Mouse (Mus musculus) kidney, postnatal 10 days (tissue): ENCODE measurements around the gene Klhl12.

Source experiments
- DNase-seq: peaks from one replicate; pipeline ENCODE4 v3.0.0; 2021; ENCODE audit warnings: mixed read lengths

Gene Klhl12

DNA sequence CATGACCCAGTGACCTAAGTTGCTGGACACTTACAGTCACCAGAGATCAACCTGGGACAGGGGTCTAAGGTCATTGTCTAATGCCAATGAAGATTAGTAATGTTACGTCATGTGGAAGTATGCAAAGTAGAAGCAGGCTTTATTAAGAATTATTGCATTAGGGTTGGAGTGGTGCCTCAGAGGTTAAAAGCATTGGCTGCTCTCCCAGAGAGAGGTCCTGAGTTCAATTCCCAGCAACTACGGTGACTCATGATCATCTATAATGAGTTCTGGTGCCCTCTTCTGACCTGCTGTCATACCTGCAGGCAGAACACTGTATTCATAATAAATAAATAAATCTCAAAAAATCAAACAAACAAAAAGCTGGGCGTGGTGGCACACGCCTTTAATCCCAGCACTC, 5.1 kb upstream of the Klhl12 start:
- no peak for DNase-seq

DNA sequence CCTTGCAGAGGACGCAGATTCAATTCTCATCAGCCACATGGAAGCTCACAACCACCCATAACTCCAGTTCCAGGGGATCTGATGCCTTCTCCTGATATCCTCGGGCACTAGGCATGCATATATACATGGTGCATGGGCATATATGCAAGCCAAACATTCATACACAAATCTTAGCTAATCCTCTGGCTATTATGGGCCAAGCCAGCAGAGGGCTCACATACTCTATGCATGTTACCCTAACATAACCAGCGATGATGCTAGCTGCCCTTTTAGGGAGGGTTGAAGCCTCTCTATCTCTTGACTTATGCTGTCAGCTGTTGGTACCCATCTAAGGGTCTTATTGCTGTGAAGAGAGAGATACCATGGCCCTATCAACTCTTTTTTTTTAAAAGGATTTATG, 4.3 kb upstream of the Klhl12 start:
- peak; percentile 72 for DNase-seq

DNA sequence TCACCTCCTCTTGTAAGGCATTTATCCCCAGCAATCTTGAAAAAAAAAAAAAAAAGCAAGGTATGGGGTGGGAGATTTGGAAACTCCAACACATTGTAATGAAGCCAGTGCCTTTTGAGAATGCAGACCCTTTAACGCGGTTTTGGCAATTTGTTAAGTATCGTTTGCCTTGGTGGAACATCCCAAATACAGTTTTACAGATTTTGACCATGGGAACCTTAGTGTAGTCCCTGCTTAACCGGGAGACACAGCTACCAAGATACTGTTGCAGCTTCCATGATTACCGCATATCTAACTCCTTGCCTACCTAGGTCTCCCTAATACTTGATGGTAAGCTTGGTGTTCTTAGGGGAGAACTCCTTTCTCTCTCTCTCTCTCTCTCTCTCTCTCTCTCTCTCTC, 729 bp downstream of the Klhl12 start:
- DNase-seq = no peak

DNA sequence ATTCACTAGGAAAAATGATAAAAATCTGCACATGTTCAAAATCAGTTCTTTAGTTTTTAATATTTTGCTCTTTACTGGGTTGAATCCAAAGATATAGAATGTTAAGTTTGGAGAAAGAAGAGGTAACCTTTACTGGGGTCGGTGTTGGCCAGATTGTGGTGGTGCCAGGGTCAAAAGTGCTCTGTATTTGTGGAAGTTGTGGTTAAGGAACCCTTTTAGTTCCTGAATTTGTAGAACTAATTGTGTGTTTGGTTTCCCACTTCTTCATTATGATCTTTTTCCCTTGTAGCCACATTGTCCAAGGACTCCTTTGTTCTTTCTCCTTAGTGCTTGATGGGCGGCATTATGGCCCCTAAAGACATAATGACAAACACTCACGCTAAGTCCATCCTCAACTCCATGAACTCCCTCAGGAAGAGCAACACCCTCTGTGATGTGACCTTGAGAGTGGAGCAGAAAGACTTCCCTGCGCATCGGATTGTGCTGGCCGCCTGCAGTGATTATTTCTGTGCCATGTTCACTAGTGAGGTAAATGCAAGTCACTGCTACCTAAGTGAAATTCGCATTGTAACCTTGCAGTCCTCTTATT, 2.9 kb downstream of the Klhl12 start:
- no peak for DNase-seq

DNA sequence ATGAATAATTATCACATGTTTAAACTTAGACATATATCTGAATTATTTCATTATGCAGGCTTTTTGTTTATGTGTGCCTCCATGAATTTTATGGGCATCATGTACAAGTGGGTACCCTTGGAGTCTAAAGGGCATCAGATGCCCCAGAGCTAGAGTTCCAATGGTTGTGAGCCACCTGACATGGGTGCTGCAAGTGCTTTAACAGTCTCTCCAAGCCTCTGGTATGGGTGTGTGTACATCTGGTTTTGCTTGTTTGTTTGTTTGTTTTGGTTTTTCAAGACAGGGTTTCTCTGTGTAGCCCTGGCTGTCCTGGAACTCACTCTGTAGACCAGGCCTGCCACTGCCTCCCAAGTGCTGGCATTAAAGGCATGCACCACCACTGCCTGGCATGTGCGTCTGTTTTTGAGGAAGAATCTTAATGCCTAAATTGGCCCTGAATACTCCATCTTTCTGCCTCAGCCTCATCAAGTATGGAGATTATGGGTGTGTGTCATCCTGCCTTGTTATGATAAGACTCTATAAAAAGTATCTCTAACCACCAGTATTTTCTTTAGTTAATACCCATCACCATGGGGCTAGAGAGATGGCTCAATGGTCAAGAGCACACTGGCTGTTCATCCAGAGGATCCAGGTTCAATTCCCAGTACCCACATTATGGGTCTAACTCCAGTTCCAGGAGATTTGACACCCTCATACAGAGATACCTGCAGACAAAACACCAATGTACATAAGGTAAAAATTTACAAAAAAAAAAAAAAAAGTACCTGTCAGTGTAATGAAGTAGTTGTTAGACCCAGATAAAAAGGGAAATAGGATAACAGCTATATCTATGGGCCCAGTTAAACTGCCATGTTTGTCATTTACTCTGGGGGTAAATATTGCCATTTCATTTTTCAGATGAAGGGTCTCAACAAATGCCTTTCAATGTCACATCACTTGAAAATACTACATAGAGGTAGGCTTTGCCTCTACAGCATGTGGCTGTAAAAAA, 5.3 kb downstream of the Klhl12 start:
- DNase-seq = no peak

DNA sequence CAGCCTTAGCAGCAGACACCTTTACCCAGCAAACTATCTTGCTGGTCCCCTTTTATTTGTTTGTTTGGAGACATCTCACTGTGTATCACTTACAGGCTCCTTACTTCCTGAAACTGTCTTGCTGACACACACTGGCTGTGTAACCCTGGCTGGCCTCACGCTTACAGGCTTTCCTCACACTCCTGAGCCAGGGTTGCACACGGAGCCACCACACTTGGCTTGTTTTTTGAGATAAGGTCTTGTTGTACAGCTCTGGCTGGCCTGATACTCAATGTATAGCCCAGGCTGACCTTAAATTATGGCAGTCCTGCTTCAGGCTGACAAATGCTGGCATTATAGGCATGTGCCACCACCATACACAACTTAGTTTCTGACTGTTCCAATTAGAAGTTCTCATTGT, 29.3 kb downstream of the Klhl12 start:
- no peak for DNase-seq

DNA sequence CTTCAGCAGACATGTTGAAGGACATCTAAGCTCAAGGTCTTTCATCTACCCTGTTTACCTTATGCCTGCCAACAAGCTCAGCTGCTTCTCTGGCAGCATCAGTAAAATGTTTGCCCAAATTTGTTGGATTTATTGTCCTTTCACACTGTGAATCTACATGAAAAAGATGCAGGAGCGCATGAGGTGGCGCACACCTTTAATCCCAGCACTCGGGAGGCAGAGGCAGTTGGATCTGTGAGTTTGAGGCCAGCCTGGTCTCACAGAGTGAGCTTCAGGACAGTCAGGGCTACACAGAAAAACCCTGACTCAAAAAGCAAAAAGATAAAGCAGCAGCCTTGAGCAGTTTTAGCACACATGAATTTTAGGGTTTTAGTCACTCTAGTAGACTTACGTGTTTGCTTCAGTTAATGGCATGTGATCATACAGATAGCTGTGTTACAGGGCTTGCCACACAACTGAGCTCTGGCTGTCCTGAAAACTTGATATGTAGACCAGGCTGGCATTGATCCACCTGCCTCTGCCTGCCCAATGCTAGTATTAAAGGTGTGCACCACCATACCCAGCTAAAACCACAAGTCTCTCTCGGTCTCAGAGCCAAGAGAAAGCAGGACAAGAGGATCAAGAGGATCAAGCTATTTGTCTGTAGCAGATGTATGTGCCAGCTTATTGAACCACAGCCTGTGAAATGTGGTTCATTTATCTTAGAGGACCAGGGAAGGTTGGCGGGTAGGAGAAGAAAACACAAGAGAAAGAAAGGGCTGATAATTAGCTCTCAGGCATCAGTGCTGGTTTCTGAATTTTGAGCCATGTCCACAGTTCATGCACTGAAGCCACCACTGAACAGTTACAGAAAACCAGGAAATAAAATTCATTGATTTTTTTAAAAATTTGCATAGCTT, 35.8 kb downstream of the Klhl12 start:
- no peak for DNase-seq

DNA sequence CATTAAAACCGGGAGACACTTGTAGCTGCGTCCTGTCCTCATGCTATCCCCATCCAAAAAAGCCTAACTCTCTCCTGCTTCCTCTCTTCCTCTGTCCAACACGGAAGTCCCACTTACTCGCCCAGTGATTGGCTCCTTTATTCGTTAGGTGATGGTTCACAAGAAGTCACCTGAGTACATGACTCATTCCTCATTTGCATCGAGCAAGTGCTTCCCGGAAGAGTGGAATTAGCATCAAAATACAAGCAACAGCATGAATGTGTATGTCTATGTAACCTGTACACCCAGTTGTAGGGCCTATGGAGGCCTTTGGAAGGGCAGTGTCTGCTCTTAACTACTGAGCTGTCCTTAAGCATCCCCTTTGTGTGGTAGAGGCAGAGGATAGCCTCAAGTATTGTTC, 36.9 kb downstream of the Klhl12 start:
- DNase-seq = no peak

DNA sequence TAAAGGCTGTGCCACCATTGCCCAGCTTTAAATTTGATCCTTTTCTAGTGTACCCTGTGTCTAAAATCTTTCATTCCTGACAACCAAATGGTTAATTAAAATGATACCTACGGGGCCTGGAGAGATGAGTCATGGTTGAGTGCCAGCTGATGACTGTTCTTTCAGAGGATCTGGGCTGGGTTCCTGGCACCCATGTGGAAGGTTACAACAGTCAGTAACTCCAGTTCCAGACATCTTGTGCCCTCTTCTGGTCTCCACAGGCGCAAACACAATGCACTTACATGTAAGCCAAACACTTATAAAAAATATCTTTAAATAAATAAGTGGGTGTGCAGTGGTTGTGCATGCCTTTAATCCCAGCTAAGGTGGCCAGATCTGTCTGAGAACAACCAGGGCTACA, 38.2 kb downstream of the Klhl12 start:
- no peak for DNase-seq

DNA sequence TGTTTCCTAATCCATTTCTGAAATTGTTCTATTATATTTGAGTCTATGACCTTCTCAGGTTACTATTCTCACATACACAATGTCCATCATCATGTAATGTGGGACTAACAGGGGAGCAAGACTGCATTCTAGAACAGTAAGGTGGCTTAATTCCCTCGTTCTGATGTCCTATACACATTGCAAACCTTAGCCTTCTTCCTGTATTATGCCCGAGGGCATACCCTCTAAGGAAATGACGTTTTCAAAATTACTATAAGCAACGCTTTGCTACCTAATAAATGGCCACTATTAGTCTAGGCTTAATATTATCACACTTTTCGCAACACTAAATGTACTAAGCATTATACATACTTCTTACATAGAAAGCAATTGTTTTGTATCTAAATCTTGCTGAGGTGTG, 38.6 kb downstream of the Klhl12 start:
- no peak for DNase-seq

DNA sequence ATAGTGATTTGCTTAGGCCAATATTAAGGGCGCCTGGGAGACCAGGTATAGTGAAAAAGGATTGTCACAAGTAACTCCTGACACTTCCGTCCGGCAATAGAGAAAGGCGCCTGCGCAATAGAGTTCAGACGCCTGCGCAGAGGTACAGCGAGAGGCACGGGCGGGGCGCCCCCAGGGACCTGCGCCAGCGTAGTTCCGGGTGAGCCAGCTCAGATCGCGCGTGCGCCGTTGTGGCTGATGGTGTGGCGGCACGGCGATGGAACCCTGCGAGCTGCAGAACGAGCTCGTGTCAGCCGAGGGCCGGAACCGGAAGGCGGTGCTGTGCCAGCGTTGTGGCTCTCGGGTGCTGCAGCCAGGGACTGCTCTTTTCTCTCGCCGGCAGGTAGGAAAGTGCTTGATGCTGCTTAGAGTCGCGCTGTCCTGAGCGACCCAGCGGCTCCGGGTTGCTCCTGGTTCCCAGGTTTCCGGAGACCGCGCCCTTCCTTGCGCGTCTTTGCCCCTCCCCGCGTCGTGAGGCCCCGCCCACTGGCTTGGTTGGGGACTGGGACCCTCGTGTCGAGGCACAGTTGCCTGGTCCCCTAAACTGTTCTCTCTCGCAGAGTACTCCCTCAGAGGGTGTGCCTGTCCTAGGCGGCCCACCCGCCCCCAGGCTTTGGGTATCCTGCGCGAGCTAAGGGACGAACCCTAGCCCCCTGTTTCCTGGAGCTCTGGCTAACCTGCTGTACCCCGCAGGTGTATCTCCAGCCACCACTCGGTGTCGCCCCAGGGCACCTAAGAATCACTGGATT, 39.3 kb downstream of the Klhl12 start, which contains the start of gene Rabif:
Gene Rabif, plus strand, starts transcription at position 221 of the 788 bp plus-strand sequence.
- peak; percentile 100 for DNase-seq

DNA sequence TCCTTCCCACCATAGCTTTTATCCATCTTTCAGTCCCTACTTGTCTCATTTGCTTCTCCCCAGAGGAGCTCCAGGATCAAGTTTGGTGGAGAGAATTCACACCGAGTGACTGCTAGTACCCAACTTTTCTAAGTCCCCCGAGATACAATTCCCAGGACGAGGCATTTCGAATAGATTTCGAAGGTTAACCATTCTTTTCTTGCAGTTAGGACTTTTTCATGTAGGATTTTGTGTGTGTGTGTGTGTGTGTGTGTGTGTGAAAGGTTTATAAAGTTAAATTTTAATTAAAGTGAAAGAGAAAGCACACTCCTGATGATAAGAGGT, 39.8 kb downstream of the Klhl12 start:
- no peak for DNase-seq

DNA sequence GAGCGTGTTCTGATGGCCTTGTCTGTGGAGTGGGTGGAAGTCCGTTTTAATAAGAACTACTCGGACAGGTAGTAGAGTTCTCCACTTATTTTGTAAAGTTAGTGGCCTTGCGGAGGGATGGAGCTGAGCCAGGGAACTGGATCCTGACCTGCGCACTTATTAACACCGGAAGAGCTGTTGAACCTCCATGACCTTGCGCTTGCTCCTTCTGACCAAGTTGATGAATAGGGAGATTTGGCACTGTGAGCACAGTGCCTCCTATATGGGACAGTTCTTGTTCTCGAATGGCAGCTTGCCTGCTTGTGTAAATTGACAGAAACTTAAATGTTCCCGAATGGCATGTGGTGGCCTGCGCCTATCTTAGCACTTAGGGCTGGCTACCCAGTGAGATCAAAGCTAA, 40.7 kb downstream of the Klhl12 start:
- peak; percentile 31 for DNase-seq

DNA sequence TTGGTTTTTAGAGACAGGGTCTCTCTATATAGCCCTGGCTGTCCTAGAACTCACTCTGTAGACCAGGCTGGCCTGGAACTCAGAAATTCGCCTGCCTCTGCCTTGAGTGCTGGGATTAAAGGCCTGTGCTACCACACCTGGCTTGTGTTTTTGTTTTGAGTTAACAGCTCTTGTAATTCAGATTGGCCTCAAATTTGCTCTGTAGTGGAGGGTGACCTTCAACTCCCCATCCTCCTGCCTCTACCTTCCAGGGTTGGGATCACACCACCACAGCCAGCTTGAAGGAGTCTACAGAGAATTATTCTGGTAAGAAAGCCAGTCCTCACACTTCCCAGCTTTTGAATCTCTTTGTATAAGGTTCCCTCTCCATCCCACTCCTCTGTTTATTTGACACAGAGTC, 45.6 kb downstream of the Klhl12 start:
- DNase-seq = no peak

DNA sequence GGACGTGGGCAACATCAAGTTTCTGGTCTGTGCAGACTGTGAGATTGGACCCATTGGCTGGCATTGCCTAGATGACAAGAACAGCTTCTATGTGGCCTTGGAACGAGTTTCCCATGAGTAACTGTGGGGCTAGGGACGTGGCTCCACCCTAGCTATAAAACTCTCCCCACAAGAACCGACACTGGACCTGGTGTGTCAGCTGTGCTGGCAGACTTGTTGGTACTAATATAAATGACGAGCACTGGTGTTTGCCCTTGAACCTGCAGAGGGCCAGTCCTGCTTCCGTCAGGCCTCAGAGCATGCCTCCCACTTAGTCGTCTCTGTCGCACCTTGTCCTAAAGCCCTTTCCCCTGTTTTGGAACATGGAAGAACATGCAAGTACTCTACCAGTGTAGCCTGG, 50.9 kb downstream of the Klhl12 start:
- no peak for DNase-seq

DNA sequence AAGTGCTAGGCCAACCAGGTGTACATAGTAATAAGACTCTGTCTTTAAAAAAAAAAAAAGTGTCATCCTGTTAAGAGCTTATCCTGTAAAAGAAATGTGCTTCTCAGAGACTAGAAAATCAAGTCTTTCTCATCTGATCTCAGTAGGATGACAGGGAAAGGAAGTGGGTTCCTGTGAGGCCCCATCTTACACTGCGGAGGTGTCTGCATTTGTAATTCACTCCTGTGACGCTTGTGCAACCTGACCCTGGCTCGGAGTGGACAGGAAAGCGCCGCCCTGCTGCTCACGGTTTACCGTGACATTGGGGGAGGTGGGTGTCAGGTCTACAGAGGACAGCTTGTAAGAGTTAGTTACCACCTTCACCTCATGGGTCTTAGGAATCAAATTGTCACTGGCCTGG, 54.7 kb downstream of the Klhl12 start:
- no peak for DNase-seq

DNA sequence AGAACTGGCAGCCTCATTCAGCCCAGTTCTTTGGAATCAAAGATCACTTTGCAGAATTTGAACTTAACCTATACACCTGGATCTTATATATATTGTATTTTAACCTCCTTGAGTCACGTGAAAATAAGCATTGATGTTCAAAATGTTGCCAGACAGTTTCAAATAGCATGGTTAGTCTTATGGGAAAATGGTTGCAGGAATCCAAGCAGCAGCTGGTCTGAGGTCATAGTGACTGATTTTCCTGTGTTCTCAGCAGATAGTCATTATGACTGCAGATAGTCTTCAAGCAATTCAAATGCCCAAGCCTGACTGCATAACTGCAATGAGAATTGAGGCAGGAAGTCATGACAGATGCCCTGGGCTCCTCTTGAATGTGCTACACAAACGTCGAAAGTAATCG, 56.9 kb downstream of the Klhl12 start:
- DNase-seq = no peak

DNA sequence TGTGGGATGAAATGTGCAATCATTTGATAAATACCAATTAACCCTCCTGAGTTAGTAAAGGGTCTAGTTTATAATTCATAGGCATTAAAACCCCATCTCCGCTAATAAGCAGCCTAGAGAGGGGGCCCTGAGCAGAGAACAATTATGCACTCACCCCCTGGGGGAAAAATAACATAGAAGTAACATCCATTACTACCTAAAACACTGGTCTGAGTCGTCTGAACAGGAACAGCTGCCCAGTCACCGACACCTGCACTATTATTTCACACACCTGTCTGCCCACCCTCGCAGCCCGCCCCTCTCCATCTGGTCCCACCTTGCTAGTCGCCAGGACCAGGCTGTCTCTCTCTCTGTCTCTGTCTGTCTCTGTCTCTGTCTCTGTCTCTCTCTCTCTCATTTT, 57.3 kb downstream of the Klhl12 start:
- DNase-seq = no peak

DNA sequence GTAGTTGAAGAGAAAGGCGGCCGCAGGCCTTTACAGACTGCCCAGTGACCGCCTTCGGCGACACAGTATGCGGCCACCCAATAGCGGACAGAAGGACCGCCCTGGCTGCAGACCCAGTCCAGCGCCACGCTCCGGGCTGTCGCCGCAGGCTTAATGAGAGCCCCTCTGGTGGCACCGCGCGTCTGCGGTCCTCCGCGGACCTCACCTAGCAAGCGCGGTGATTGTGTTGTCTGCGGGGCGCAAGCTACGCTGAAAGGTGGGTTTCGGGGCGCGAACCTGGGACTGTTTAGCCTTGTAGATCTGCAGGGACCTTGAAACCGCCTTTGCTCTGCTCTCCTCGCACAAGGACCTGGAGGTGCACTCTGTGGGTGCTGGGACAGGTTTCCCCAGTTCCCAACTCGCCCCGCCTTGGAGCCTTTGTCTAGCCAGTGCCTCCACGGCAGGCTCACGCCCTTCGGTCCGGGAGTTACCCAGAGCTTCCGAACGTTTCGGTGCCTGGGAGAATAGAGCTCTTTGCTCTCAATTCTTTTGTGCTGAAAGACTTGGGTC, 58.1 kb downstream of the Klhl12 start:
- peak; percentile 54 for DNase-seq

DNA sequence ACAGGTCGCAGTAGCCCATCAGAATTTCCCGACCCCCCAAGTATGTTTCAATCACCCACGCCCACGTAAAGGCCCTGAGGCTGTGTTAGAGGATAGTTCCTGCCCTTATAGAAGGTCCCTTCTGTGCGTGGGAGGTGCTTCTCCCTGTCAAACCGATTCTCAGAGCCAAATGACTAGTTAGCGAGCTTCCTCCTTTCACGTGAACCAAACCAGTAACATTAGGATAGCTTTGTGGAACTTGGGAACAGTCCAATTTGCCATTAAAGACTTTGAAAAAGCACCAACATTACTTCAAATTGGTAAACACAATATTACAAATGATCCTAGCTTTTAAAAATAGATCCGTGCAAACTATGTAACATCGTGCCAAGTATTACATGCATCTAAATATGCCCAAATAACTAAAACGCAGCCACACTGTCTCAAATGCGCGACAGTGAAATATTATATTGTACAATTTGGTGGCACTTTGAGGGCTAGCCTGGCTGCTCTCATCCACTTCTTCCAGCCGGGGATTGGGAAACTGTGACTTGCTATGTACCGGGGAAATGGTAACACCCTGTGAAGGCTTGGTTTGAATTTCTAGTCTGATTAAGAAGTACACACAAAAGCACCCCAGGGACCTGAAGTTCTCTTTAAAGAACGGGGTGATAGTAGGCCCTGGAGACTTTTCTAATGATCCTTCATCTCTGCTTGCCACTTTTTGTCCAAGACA, 58.7 kb downstream of the Klhl12 start:
- no peak for DNase-seq

DNA sequence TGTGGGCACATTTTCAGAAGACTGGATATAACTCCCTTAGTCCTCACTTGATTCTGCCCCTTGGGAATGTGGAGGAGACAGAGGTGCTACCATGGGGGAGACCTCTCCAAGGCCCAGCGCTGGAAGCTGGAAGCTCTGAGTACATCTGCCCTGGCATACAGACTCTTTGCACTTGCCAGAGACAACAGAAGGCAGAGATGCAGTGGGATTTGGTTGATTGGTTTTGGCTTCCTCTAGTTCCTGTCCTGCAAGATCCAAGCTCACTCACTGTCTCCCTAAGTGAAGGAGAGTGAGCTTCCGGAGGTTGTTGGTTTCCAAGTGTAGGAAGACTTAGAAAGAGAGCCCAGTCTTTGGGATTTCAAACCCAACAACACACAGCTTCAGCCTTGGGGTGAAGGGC, 60.6 kb downstream of the Klhl12 start:
- DNase-seq = no peak
